Mouse (Mus musculus): ENCODE data around the gene Rsbn1l.

The Rsbn1l gene

DNA sequence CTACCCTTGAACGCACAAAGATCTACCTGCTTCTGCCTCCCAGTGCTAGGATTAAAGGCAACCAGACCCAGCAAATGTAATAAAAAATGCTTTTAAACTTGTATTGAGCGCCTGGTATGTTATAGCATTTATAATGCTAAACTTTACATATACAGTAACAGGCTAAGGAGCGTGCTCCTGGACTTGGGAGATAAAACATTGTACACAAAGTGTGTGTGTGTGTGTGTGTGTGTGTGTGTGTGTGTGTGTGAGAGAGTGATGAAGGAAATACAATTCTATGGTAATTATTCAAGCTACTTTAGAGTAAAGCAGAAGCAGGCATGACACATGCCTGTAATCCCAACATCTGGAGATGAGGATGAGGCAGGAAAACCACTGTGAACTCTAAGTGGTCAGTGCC, at the start of gene Rsbn1l:
Rsbn1l (minus strand) TSS at position 101 of the 400 bp plus-strand sequence.
- DNase-seq (ENCODE audit: inconsistent ontology term), result no peak

DNA sequence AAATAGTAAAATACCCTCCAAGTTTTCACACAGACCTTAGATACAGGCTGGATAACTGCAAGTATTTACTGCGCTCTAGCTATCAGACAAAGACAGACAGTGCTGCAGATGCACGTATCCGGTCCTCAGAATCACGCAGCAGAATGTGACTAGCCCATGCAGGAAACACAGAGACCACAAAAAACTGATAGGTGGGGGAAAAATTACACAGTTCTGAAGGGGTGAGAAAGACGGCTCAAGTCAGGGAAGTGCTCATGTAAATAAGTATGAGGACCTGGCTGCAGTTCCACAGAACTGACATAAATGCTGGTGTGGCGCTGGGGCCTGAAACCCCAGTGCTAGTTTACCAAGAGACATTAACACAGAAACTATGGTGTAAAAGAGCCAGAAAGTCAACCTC, 46.5 kb upstream of the Rsbn1l start:
- DNase-seq (ENCODE audit: inconsistent ontology term), result no peak

DNA sequence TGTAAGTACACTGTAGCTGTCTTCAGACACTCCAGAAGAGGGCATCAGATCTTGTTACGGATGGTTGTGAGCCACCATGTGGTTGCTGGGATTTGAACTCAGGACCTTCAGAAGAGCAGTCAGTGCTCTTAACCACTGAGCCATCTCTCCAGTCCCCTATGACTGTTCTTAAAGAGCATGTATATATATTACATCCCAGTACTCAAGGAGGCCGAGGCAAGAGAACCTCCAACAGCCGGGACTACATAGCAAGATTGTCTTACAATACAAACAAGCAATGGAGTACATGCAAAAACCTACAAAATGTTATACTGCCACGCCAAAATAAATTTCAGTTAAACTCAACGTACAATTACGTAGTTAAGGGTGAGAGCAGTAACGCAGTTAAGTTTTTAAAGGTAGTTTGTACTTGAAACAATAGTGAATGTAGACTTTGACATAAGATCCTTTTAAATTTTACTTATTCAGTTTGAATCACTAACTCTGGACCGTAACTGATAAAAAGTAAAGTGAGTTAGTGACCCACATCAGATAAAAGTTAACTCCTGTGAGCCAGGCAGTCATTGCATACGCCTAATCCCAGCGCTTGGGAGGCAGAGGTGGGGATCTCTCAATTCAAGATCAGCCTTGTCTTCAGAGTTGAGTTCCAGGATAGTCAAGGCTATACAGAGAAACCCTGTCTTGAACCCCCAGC, 45.6 kb upstream of the Rsbn1l start:
- no peak for DNase-seq (ENCODE audit: inconsistent ontology term)

GRCm38 (mm10) chr5:20998427-20998826, 42.2 kb upstream of the Rsbn1l start:
- no peak for DNase-seq (ENCODE audit: inconsistent ontology term)

- DNase-seq (ENCODE audit: inconsistent ontology term), result no peak
These were observed 41.4 kb upstream of the Rsbn1l start for GRCm38 (mm10) chr5:20997555-20997954.

DNA sequence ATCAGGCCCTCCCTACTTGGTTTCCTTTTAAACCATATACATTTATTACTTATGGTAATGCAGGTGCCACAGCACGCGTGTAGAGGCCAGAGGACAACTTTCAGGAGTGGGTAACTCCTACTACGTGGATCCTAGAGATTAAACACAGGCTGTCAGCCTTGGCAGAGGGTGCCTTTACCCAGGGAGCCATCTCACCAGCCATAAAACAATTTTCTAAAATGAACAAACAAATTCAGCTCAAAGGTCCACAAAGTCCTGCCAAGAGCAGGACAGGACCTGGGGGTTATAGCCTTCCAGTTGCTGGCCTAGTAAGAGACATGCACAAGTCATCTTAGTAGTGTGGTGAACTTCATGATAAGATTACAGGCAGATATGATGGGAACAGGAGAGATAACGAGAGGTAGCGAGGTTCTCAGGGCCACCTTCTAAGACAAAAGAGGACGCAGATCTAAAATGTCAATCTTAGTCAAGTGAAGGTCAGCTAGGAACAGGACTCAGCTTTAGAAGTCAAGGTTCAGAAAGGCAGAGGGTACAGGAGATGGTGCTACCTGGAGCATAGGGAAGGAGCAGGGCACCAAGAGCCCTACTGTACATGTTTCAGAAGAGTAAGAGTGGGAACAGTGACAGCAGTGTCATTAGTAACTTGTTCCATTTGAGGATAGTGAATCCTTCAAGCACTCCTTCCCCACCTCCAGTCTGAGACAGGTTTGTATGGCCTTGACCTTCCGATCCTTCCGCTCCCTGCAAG, 34.0 kb upstream of the Rsbn1l start:
- DNase-seq (ENCODE audit: inconsistent ontology term), result no peak

DNA sequence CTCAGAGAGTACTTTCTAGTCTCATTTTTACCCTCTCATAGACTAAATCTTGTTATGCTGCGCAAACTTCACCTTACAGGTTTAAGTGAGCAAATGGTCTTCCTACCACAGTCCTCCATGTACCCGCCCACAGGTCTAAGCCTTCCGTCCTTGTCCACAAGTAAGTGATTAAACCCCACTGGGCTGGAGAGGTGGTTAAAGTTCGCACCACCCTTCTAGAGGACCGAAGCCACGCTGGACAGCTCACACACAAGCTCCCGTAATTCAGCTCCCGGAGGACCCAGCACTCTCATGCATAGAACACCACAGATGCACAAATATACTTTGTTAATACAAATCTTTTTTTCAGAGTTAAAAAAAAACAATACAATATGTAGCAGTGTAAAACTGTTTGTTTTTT, 30.1 kb upstream of the Rsbn1l start:
- DNase-seq (ENCODE audit: inconsistent ontology term), result no peak

DNA sequence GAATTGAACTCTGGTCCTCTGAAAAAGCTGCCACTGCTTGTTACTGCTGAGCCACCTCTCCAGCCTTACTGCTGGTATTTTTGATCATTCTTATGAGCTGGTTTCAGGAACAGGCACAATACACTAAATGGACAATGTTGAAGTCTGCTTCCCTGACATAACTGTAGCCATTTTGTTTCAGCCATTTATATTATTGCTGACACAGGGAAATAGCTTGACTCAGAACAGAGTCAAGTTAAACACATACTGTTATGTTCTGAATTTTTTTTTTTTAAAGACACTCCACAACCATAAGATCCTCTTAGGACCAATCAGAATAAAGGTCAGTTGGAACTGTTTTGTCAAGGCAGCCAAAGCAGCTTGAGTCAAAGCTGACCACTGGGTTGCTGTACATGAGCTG, 27.3 kb upstream of the Rsbn1l start:
- DNase-seq (ENCODE audit: inconsistent ontology term), result no peak

- DNase-seq (ENCODE audit: inconsistent ontology term), result no peak
These were observed 18.5 kb upstream of the Rsbn1l start for GRCm38 (mm10) chr5:20974690-20975089.

DNA sequence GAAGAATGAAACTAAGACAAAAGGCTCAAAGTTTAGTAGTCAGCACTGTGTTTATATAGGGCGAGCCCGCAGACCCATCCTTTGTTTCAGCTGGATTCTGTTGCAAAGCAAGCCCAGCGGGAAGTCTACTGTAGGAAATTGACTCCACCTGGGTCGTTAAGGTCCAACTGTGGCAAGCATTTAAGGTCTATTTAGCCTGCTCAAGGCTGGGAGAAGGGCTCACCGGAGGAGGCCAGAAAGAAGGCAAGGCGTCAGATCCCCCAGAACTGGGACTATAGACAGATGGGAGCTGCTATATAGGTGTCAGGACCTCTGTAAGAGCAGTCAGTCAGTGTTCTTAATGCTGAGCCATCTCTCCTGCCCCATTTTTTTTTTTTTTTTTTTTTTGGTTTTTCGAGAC, 17.8 kb upstream of the Rsbn1l start:
- DNase-seq (ENCODE audit: inconsistent ontology term), result no peak

DNA sequence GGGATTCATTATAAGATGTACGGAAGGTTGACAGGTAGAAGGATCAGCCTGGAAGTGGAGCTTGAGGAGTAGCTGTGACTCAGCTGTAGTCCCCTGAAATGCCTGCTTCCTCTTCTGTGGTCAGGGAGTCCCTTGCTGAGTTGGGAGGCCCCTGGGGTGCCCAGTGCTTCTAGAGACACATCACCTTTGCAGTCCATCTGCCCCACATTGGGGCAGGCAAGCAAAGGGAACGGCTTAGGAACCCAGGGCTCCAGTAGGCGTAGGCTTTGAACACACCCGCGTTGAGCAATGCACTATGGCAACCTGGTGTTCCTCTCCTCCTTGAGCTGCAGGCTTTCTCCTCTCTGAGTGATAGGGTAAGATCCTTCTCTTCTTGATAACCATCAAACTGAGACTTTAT, 16.9 kb upstream of the Rsbn1l start:
- DNase-seq (ENCODE audit: inconsistent ontology term), result no peak

DNA sequence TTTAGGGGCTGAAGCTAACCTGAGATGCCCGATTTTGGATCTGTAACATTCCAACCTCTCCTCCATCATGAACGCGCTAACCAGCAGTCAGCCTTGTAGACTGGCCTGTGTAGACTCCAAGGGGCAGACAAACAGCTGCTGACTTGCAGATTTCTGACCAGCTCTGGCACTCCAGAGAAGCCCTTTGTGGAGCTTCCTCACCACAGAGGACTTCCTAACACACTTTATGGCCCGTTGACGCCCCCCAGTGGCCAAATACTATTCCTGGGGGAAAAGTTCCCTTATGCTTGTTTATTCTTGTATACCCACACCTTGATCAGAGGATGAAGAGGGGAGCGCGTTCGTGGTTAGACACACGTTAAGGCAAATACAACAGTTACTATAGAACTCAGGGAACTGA, 12.8 kb upstream of the Rsbn1l start:
- peak; percentile 31 for DNase-seq (ENCODE audit: inconsistent ontology term)

DNA sequence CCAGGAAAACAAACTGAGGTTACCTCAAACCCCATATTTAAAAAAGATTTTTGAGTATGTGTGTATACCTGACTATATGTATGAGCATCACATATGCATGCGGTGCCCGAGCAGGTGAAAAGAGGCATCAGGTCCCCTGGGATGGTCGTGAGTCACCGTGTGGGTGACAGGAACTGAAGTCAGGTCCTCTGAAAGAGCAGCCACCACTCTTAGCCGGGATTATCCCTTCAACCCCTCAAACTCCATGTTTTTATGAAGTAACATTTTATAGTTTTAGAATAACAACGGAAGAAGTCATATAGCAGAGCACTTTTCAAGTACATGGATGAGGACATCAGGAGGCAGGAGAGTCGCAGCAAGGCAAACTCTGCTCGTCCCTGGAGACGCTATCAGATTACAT, 12.3 kb upstream of the Rsbn1l start:
- no peak for DNase-seq (ENCODE audit: inconsistent ontology term)

DNA sequence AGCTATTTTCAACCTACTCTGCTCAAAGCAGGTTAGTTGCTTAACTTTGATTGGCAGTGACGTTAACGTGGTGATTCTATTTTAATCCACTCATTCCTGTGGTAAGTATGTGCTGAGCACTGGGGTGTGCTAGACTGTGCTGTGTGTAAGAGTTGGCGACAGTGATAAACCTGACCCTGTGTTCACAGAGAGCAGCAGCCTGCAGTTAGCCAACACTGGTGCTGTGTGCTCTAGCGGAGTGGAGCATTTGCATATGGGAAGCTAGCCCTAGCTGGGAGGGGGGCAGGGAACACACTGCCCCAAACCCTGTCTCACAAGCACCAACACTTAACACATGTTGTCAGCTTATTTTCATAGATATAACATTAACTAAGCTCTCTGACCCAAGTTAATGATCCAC, 11.7 kb upstream of the Rsbn1l start:
- DNase-seq (ENCODE audit: inconsistent ontology term), result peak; percentile 39

DNA sequence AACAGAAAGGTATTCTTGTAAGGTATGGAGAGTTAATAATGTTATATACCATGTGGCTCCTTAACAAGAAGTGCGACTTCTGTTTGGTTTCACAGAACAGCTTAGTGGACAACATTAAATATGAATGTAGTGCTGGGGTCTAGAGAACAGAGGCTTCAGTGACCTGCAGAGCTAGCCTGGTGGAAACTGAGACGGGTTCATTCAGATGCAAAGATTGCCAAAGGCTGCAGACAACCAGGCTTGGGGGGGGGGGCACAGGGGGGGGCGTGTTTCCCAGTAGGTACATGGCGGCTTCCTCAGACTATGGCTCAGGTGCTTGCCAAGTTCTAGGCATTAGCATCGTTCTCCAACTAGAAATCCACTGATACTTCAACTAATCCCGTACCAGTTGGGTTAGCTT, 8.2 kb upstream of the Rsbn1l start:
- no peak for DNase-seq (ENCODE audit: inconsistent ontology term)

GRCm38 (mm10) chr5:20963295-20963694, 7.1 kb upstream of the Rsbn1l start:
- peak; percentile 62 for DNase-seq (ENCODE audit: inconsistent ontology term)

DNA sequence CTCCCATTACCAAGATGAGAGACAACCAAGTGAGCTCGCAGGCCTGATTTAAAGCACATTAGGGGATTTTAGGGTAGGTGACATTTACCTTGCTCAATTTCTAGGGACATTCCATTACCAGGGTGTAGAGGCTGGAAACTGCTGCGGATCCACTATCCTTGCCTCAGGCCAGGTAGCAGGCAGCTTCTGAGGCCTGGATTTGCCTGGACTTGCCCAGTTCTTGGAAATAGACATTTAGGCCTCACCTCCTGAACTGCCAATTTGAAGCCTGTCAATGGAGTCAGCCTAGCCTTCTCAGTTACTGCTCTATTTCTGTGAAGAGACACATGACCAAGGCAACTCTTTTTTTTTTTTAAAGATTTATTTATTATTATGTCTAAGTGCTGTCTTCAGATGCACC, 4.7 kb upstream of the Rsbn1l start:
- DNase-seq (ENCODE audit: inconsistent ontology term), result no peak

DNA sequence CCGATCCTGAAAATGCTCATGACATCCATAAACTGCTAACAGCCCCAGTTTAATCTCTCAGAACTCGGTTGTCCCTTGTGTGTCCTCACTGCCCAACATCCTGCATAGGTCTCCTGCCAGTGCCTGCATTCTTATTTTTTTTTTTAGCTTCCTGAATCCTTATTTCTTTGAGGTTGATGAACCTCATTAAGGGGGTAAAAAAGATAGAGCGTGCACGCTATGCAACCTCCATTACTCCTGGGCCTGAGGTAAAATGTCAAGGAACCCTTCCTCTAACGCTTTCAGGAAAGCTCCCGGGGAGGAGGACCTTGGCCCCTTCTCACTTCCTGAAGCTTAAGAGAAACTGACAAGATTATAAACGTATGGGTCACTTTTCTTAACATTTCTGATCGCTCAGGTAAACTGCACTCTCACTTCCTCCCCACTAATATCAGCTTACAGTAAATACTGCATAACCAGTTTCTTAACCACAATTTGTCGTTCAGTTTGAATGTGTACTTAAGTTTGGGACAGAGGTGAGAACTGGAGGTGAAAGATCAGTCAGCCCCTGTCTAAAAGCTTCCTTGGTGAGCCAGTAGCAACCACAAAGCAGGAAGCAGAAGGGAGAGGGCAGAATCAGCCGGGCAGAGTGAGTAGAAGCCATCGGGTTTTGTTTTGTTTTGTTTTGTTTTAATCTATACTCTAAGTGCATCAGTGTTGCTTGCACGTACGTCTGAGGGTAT, 923 bp downstream of the Rsbn1l start:
- DNase-seq (ENCODE audit: inconsistent ontology term), result no peak

DNA sequence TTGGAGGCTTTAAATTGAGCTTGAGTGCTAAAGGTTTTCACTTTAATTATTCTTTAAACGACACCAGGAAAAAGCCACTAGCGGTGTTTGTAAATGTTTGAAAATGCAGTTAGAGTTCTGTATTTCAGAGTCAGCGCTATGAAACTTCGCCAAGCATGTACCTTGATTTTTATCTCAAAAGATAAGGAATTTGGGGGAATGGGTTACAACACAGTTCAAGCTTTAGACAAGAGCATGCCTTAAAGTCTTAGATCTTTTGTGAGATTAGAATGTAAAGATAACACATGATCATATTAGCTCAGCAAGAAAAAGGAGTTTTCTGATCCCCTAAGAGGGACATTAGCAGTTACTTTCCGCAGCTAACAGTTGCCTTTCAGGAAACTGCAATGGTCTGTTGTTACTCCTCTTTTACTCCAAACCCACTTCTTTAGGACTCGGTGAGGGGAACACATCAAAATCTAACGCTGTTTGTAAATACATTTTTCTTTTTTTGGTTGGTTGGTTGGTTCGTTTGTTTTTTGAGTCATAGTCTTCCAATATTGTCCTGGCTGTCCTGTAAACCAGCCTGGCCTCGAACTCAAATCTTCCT, 3.8 kb downstream of the Rsbn1l start:
- DNase-seq (ENCODE audit: inconsistent ontology term), result no peak

DNA sequence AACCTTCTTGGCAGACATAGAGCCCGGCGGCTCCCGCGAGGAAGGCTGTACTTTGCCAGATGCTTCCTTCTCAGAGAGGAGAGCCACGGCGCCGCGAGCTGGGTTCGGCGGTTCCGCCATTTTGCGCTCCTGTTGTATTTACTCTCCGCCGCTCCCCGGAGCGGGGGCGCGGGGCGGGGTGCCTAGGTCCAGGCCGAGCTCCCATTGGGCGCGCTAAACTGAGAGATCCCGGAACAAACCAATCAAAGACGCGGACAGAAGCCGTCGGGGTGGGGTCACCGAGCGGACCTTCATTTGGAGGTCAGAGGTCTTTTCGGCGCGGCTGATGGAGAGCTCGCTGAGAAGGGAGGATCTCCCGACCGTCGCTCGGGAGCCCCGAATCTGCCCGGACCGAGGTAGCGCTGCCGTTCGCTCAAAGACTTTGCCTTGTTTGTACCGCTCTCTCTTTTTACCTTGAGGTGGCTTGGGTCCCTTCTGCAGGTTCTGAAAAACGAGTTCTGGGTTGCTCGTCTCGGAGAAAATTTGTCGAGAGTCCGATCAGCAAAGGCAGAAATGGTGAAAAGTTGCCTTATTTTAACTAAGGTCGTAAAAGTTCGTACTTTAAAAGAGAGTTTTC, 4.4 kb downstream of the Rsbn1l start:
- DNase-seq (ENCODE audit: inconsistent ontology term), result peak; percentile 99

GRCm38 (mm10) chr5:20950855-20951650, 5.1 kb downstream of the Rsbn1l start:
- peak; percentile 72 for DNase-seq (ENCODE audit: inconsistent ontology term)

All from Muller cell, postnatal 12 days (primary cell).